Mouse (Mus musculus): ENCODE measurements at regions not wholly inside any gene's neighbourhood (a gene's known extent, or its start where the extent isn't known, plus 50 kb on each side); places are given as distances from the start of the nearest gene placed in this dataset.

- Histone ChIP-seq H3K36me3 (ENCODE audit: control insufficient read depth, insufficient read depth) (no peaks in the 10 kb centered on the region), H3K4me1 (ENCODE audit: control insufficient read depth, low read depth, low read length) (no peaks in the 10 kb centered on the region), H3K27ac (ENCODE audit: low read length) (no peak overlapping the region), H3K9me3 (replicated peaks; ENCODE audit: control insufficient read depth, low read length) (no peaks in the 10 kb centered on the region), H3K4me3 (ENCODE audit: low read depth, low read length) (no peak overlapping the region), H3K9ac (ENCODE audit: low read depth, low read length) (no peak overlapping the region), H3K27me3 (ENCODE audit: control insufficient read depth, insufficient read depth, low read depth, low read length) (no peaks in the 10 kb centered on the region), H3K4me2 (ENCODE audit: low read depth, low read length) (no peak overlapping the region)
- no peak for ATAC-seq (ENCODE audit: low read depth)
- 44% methylated on average over 5 of the region's 5 CpGs for WGBS (ENCODE audit: insufficient replicate concordance)
Observed at GRCm38 (mm10) chr1:168016375-168016890, 327.4 kb downstream of the Lmx1a start.

- Histone ChIP-seq H3K9ac (ENCODE audit: low read depth, low read length) (no peak overlapping the region), H3K27me3 (ENCODE audit: control insufficient read depth, insufficient read depth, low read depth, low read length) (no peaks in the 10 kb centered on the region), H3K9me3 (replicated peaks; ENCODE audit: control insufficient read depth, low read length) (no peaks in the 10 kb centered on the region), H3K4me1 (ENCODE audit: control insufficient read depth, low read depth, low read length) (no peaks in the 10 kb centered on the region), H3K27ac (ENCODE audit: low read length) (no peak overlapping the region), H3K4me2 (ENCODE audit: low read depth, low read length) (no peak overlapping the region), H3K4me3 (ENCODE audit: low read depth, low read length) (no peak overlapping the region), H3K36me3 (ENCODE audit: control insufficient read depth, insufficient read depth) (no peaks in the 10 kb centered on the region)
- no peak for ATAC-seq (ENCODE audit: low read depth)
- WGBS (ENCODE audit: insufficient replicate concordance) = 52% methylated on average over 3 of the region's 3 CpGs
Observed at GRCm38 (mm10) chr1:168026481-168026880, 337.4 kb downstream of the Lmx1a start.

- H3K4me1 ChIP-seq (ENCODE audit: control insufficient read depth, low read depth, low read length) = no peaks in the 10 kb centered on the region
- H3K4me3 ChIP-seq (ENCODE audit: low read depth, low read length) = no peak overlapping the region
- no peaks in the 10 kb centered on the region for H3K27me3 ChIP-seq (ENCODE audit: control insufficient read depth, insufficient read depth, low read depth, low read length)
- no peaks in the 10 kb centered on the region for H3K36me3 ChIP-seq (ENCODE audit: control insufficient read depth, insufficient read depth)
- no peak for ATAC-seq (ENCODE audit: low read depth)
- H3K9ac ChIP-seq (ENCODE audit: low read depth, low read length) = no peak overlapping the region
- WGBS (ENCODE audit: insufficient replicate concordance) = 64% methylated on average over 10 of the region's 10 CpGs
- no peaks in the 10 kb centered on the region for H3K9me3 ChIP-seq (replicated peaks; ENCODE audit: control insufficient read depth, low read length)
- no peak overlapping the region for H3K27ac ChIP-seq (ENCODE audit: low read length)
- no peak overlapping the region for H3K4me2 ChIP-seq (ENCODE audit: low read depth, low read length)
Observed at GRCm38 (mm10) chr1:168044765-168045164, 355.7 kb downstream of the Lmx1a start.

DNA sequence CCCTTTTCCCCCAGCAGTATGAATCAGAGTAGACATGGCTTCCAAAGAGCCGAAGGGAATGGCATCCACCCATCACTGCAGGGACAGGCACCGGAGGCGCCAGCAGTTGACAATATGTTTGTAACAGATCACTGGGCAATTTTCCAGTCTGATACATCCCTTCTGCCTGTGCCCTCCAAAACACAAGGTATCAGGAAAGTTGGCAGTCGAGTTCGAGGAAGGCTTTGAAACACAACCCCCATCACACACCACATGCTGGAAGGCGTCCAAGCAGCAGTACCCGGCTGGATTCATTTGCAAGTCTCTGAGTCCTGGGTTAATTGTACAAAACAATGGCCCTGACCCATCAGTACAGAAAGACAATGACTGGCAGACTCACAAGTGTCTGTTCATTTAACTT is 357.3 kb downstream of the Lmx1a start:
- Histone ChIP-seq H3K36me3 (ENCODE audit: control insufficient read depth, insufficient read depth) (no peaks in the 10 kb centered on the region), H3K27me3 (ENCODE audit: control insufficient read depth, insufficient read depth, low read depth, low read length) (no peaks in the 10 kb centered on the region), H3K27ac (ENCODE audit: low read length) (no peak overlapping the region), H3K4me2 (ENCODE audit: low read depth, low read length) (no peak overlapping the region), H3K4me3 (ENCODE audit: low read depth, low read length) (no peak overlapping the region), H3K9ac (ENCODE audit: low read depth, low read length) (no peak overlapping the region), H3K4me1 (ENCODE audit: control insufficient read depth, low read depth, low read length) (no peaks in the 10 kb centered on the region), H3K9me3 (replicated peaks; ENCODE audit: control insufficient read depth, low read length) (no peaks in the 10 kb centered on the region)
- 73% methylated on average over 7 of the region's 7 CpGs for WGBS (ENCODE audit: insufficient replicate concordance)
- ATAC-seq (ENCODE audit: low read depth) = no peak

DNA sequence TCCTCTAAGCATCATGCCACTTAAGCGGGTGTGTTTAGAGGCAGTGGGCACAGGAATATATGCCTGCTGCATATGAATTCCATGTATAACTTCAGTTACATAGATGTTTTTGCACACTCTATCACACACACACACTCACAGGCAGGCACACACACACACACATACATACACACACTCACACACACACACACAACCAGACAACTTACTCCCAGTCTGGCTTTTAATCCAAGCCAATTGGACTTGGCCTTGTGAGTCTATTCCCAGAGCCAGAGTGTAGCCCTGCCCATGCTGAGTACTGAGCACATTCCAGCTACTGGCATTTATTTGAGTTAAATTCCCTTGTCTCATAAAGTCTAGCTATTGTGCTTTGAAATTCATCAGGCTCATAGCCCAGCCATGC is 357.7 kb downstream of the Lmx1a start:
- Histone ChIP-seq H3K9ac (ENCODE audit: low read depth, low read length) (no peak overlapping the region), H3K4me1 (ENCODE audit: control insufficient read depth, low read depth, low read length) (no peaks in the 10 kb centered on the region), H3K27me3 (ENCODE audit: control insufficient read depth, insufficient read depth, low read depth, low read length) (no peaks in the 10 kb centered on the region), H3K9me3 (replicated peaks; ENCODE audit: control insufficient read depth, low read length) (no peaks in the 10 kb centered on the region), H3K4me3 (ENCODE audit: low read depth, low read length) (no peak overlapping the region), H3K4me2 (ENCODE audit: low read depth, low read length) (no peak overlapping the region), H3K36me3 (ENCODE audit: control insufficient read depth, insufficient read depth) (no peaks in the 10 kb centered on the region), H3K27ac (ENCODE audit: low read length) (no peak overlapping the region)
- ATAC-seq (ENCODE audit: low read depth) = no peak
- WGBS (ENCODE audit: insufficient replicate concordance) = 74% methylated on average over 1 of the region's 1 CpGs

GRCm38 (mm10) chr1:168049965-168050364 is 360.9 kb downstream of the Lmx1a start:
- Histone ChIP-seq H3K4me2 (ENCODE audit: low read depth, low read length) (no peak overlapping the region), H3K9me3 (replicated peaks; ENCODE audit: control insufficient read depth, low read length) (no peaks in the 10 kb centered on the region), H3K4me3 (ENCODE audit: low read depth, low read length) (no peak overlapping the region), H3K4me1 (ENCODE audit: control insufficient read depth, low read depth, low read length) (no peaks in the 10 kb centered on the region), H3K9ac (ENCODE audit: low read depth, low read length) (no peak overlapping the region), H3K36me3 (ENCODE audit: control insufficient read depth, insufficient read depth) (no peaks in the 10 kb centered on the region), H3K27me3 (ENCODE audit: control insufficient read depth, insufficient read depth, low read depth, low read length) (no peaks in the 10 kb centered on the region), H3K27ac (ENCODE audit: low read length) (no peak overlapping the region)
- 60% methylated on average over 3 of the region's 3 CpGs for WGBS (ENCODE audit: insufficient replicate concordance)
- no peak for ATAC-seq (ENCODE audit: low read depth)

- no peaks in the 10 kb centered on the region for H3K27me3 ChIP-seq (ENCODE audit: control insufficient read depth, insufficient read depth, low read depth, low read length)
- H3K9ac ChIP-seq (ENCODE audit: low read depth, low read length) = no peak overlapping the region
- 6% methylated on average over 7 of the region's 7 CpGs for WGBS (ENCODE audit: insufficient replicate concordance)
- no peak for ATAC-seq (ENCODE audit: low read depth)
- H3K4me2 ChIP-seq (ENCODE audit: low read depth, low read length) = no peak overlapping the region
- H3K4me1 ChIP-seq (ENCODE audit: control insufficient read depth, low read depth, low read length) = no peaks in the 10 kb centered on the region
- no peaks in the 10 kb centered on the region for H3K9me3 ChIP-seq (replicated peaks; ENCODE audit: control insufficient read depth, low read length)
- no peak overlapping the region for H3K4me3 ChIP-seq (ENCODE audit: low read depth, low read length)
- H3K36me3 ChIP-seq (ENCODE audit: control insufficient read depth, insufficient read depth) = no peaks in the 10 kb centered on the region
- no peak overlapping the region for H3K27ac ChIP-seq (ENCODE audit: low read length)
Observed at GRCm38 (mm10) chr1:168056479-168056878, 367.4 kb downstream of the Lmx1a start.

- no peak for ATAC-seq (ENCODE audit: low read depth)
- no peaks in the 10 kb centered on the region for H3K36me3 ChIP-seq (ENCODE audit: control insufficient read depth, insufficient read depth)
- no peaks in the 10 kb centered on the region for H3K4me1 ChIP-seq (ENCODE audit: control insufficient read depth, low read depth, low read length)
- no peak overlapping the region for H3K9ac ChIP-seq (ENCODE audit: low read depth, low read length)
- 69% methylated on average over 9 of the region's 9 CpGs for WGBS (ENCODE audit: insufficient replicate concordance)
- H3K4me2 ChIP-seq (ENCODE audit: low read depth, low read length) = no peak overlapping the region
- no peak overlapping the region for H3K27ac ChIP-seq (ENCODE audit: low read length)
- no peaks in the 10 kb centered on the region for H3K9me3 ChIP-seq (replicated peaks; ENCODE audit: control insufficient read depth, low read length)
- no peaks in the 10 kb centered on the region for H3K27me3 ChIP-seq (ENCODE audit: control insufficient read depth, insufficient read depth, low read depth, low read length)
- H3K4me3 ChIP-seq (ENCODE audit: low read depth, low read length) = no peak overlapping the region
Observed at GRCm38 (mm10) chr1:168057479-168057878, 368.4 kb downstream of the Lmx1a start.

GRCm38 (mm10) chr1:168058769-168059168 is 369.7 kb downstream of the Lmx1a start:
- no peak overlapping the region for H3K27ac ChIP-seq (ENCODE audit: low read length)
- H3K27me3 ChIP-seq (ENCODE audit: control insufficient read depth, insufficient read depth, low read depth, low read length) = no peaks in the 10 kb centered on the region
- no peaks in the 10 kb centered on the region for H3K4me1 ChIP-seq (ENCODE audit: control insufficient read depth, low read depth, low read length)
- no peaks in the 10 kb centered on the region for H3K9me3 ChIP-seq (replicated peaks; ENCODE audit: control insufficient read depth, low read length)
- WGBS (ENCODE audit: insufficient replicate concordance) = 56% methylated on average over 4 of the region's 4 CpGs
- no peak for ATAC-seq (ENCODE audit: low read depth)
- H3K36me3 ChIP-seq (ENCODE audit: control insufficient read depth, insufficient read depth) = no peaks in the 10 kb centered on the region
- no peak overlapping the region for H3K4me3 ChIP-seq (ENCODE audit: low read depth, low read length)
- no peak overlapping the region for H3K9ac ChIP-seq (ENCODE audit: low read depth, low read length)
- no peak overlapping the region for H3K4me2 ChIP-seq (ENCODE audit: low read depth, low read length)

Data from liver, embryonic 16.5 days (tissue).